Mouse (Mus musculus): ENCODE measurements around the gene Btn1a1. TPM values are rescaled to one million over a fixed set of nuclear protein-coding genes. Genes with fewer than 3 reads are reported as not detected.

The Btn1a1 gene
- total RNA-seq, 2 experiments from 2014 or later: not detected

GRCm38 (mm10) chr13:23488400-23489322, 23.0 kb upstream of the Btn1a1 start, which contains the start of gene Btn2a2:
Gene Btn2a2 (minus strand): TSS chr13:23488857.
- peak; percentile 24 to 35 for DNase-seq
- intact Hi-C loops (cut with DNase I): no loop called here

GRCm38 (mm10) chr13:23485271-23485670, 19.6 kb upstream of the Btn1a1 start:
- DNase-seq: no peak
- intact Hi-C loops (cut with DNase I): no loop called here

- intact Hi-C loops (cut with DNase I): no loop called here
- DNase-seq: no peak
These were observed 17.5 kb upstream of the Btn1a1 start for GRCm38 (mm10) chr13:23483153-23483552.

- peak; percentile 10 to 15 for DNase-seq
- intact Hi-C loops (cut with DNase I): no loop called here
These were observed 10.0 kb upstream of the Btn1a1 start for GRCm38 (mm10) chr13:23475658-23476057.

GRCm38 (mm10) chr13:23466911-23467310, 1.2 kb upstream of the Btn1a1 start:
- DNase-seq: peak; percentile 72 to 76
- intact Hi-C loops (cut with DNase I): loop anchor here (2.0 kb wide), 1 partner anchor 38 kb away; no protein-coding TSS in a partner anchor

- intact Hi-C loops (cut with DNase I): loop anchor here (2.0 kb wide), 1 partner anchor 38 kb away; no protein-coding TSS in a partner anchor
These were observed 605 bp upstream of the Btn1a1 start for GRCm38 (mm10) chr13:23466306-23466705.

GRCm38 (mm10) chr13:23464841-23465366, 797 bp downstream of the Btn1a1 start:
- DNase-seq: peak in 1 of 2 experiments; percentile 4
- intact Hi-C loops (cut with DNase I): loop anchor here (2.0 kb wide), 1 partner anchor 52 kb away; no protein-coding TSS in a partner anchor

More at GRCm38 (mm10) chr13:23466306-23466705, 605 bp upstream of the Btn1a1 start:
- no peak for DNase-seq

GRCm38 (mm10) chr13:23464224-23464637, 1.5 kb downstream of the Btn1a1 start:
- intact Hi-C loops (cut with DNase I): loop anchor here (2.0 kb wide), 1 partner anchor 53 kb away; no protein-coding TSS in a partner anchor
- DNase-seq: peak; percentile 27 to 40

- intact Hi-C loops (cut with DNase I): loop anchor here (2.0 kb wide), 1 partner anchor 53 kb away; no protein-coding TSS in a partner anchor
- peak; percentile 74 to 83 for DNase-seq
These were observed 2.1 kb downstream of the Btn1a1 start for GRCm38 (mm10) chr13:23463381-23464223.

GRCm38 (mm10) chr13:23462669-23463068, 3.0 kb downstream of the Btn1a1 start:
- intact Hi-C loops (cut with DNase I): no loop called here
- DNase-seq: no peak

- DNase-seq: no peak
- intact Hi-C loops (cut with DNase I): no loop called here
These were observed 3.6 kb downstream of the Btn1a1 start for GRCm38 (mm10) chr13:23462063-23462462.

- DNase-seq: no peak
- intact Hi-C loops (cut with DNase I): no loop called here
These were observed 6.3 kb downstream of the Btn1a1 start for GRCm38 (mm10) chr13:23459264-23459846.

GRCm38 (mm10) chr13:23453926-23454325, 11.8 kb downstream of the Btn1a1 start:
- intact Hi-C loops (cut with DNase I): loop anchor here (5.0 kb wide), 1 partner anchor 1432 kb away; no protein-coding TSS in a partner anchor
- DNase-seq: peak; percentile 7 to 10

- intact Hi-C loops (cut with DNase I): loop anchor here (5.0 kb wide), 1 partner anchor 1431 kb away; no protein-coding TSS in a partner anchor
- DNase-seq: peak; percentile 84 to 88
These were observed 12.3 kb downstream of the Btn1a1 start for GRCm38 (mm10) chr13:23453362-23453862.

- intact Hi-C loops (cut with DNase I): loop anchor here (5.0 kb wide), 1 partner anchor 1428 kb away; no protein-coding TSS in a partner anchor
- peak; percentile 87 to 90 for DNase-seq
These were observed 15.3 kb downstream of the Btn1a1 start for GRCm38 (mm10) chr13:23450398-23450797.

GRCm38 (mm10) chr13:23449235-23450095, 16.2 kb downstream of the Btn1a1 start:
- intact Hi-C loops (cut with DNase I): loop anchor here (5.0 kb wide), 1 partner anchor 1427 kb away; no protein-coding TSS in a partner anchor
- DNase-seq: peak; percentile 49 to 54

GRCm38 (mm10) chr13:23448758-23449157, 16.9 kb downstream of the Btn1a1 start:
- intact Hi-C loops (cut with DNase I): no loop called here
- no peak for DNase-seq

GRCm38 (mm10) chr13:23446498-23446952, 19.2 kb downstream of the Btn1a1 start:
- peak; percentile 88 to 91 for DNase-seq
- intact Hi-C loops (cut with DNase I): loop anchor here (1.0 to 2.0 kb wide), 4 partner anchors 9 to 1736 kb away; no protein-coding TSS in a partner anchor
